Mouse (Mus musculus) megakaryocyte progenitor cell, adult 5-6 weeks (primary cell): ENCODE data around the gene Fmnl3. TPM values are rescaled to one million over a fixed set of nuclear protein-coding genes. Genes with fewer than 3 reads are reported as not detected.

ENCODE experiments used
- ATAC-seq: replicated peaks from 2 replicates; pipeline ENCODE4 v1.8.0; 2016; ENCODE audit warnings: mild to moderate bottlenecking, moderate TSS enrichment, inconsistent platforms; ENCODE audit not compliant: poor library complexity
- total RNA-seq, 2 experiments: library from RNA; stranded (forward) in 1 of 2; stranded (reverse) in 1 of 2; fragments of 157-497, 149-512 nt in 1 of 2; fragments of 200-1000 nt in 1 of 2; gene quantifications; 2 replicates each; pipeline versions ENCODE4 v1.2.3 to v1.2.4; 2015 to 2017

Gene Fmnl3
- total RNA-seq (2015) (11.4 and 11.5 TPM in 2 replicates), total RNA-seq (2017) (17.2 and 21.2 TPM in 2 replicates)

DNA sequence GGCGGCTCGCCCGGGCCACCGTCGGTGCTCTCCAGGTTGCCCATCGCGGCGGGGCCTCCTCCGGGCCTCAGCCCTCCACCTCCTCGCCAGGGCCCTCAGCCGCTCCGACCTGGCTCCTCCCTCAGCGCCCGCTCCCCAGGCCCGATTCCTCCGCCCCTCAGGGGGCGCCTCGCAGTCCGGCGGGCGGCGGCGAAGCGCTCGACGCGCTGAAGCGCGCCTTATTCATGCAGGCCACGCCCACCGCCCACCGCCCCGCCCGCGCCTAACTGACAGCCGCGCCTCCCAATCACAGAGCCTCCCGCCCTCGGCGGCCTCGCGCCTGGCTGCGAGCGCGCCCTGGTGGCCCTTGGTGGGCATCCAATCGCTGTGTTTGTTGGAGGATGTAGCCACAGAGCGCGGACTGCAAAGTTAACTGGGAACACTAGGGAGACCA lies at the start of gene Fmnl3:
Gene Fmnl3, minus strand, starts transcription at position 224 of the 433 bp plus-strand sequence.
- peak; percentile 99 for ATAC-seq

- ATAC-seq = no peak
These were observed 47.5 kb upstream of the Fmnl3 start for GRCm38 (mm10) chr15:99417692-99418271.

DNA sequence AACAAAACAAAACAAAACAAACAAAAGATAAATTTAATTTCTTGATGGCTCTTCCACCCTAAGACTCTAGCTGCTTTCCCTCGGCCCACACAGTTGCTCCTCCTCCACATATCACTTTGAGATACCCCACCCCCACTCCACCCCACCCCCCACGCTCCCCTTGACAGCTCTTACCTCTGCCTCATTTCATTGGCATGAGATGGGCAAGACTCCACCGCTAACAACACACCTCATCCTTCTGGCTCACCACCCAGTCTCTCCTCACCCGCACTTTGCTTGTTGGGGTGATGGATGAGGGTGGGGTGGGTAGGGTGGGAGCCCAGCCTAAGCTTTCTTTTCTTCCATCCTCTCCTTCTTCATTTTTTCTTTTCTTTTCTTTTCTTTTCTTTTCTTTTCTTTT lies 46.7 kb upstream of the Fmnl3 start:
- ATAC-seq = no peak

DNA sequence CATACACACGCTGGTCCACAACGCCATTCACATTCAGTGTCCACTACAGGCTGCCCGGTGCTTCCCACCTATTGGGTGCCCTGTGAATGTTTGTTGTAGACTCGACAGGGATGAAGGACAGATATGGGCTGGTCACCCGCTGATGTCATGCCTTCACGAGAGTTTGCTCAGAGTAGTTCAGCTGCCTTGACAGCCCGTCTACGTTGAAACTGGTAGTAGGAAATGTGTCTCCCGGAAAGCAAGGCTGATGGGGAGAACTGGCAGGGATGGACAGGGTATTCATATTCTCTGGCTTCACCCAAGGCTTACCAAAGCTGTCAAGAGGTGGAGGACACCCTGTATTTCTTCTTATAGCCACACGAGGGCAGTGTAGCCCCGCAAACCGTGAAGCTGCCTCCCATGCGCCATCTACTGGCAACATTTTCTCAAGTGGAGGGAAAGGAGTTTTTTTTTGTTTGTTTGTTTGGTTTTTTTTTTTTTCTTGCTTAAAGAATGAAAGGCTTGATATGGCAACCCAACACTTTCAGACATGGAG lies 46.1 kb upstream of the Fmnl3 start:
- peak; percentile 89 for ATAC-seq

- peak; percentile 30; the same call in 1 of the 2 replicates for ATAC-seq
These were observed 45.5 kb upstream of the Fmnl3 start for GRCm38 (mm10) chr15:99415793-99416192.

- ATAC-seq = no peak
These were observed 41.5 kb upstream of the Fmnl3 start for GRCm38 (mm10) chr15:99411747-99412146.

- no peak for ATAC-seq
These were observed 38.6 kb upstream of the Fmnl3 start for GRCm38 (mm10) chr15:99408845-99409244.

GRCm38 (mm10) chr15:99406986-99407570 lies 36.8 kb upstream of the Fmnl3 start:
- no peak for ATAC-seq

DNA sequence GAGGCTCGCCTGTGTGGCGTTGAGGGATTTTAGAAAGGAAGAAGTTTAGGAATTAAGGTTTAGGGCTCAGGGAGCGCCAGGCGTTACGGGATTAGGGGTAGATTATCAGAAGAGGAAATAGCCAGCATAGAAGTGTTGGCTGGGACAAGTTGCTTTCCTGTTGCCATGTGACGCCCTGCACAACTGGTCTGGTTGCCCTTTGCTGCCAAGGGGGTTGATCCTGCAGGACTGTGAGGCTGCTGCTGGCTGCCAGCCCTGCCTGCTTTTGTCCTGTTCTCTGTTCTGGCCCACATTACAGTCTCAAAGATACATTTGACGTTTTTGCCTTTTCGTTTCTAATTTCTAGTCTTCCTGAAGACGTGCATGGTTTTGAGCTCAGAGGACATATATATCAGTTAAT lies 34.9 kb upstream of the Fmnl3 start:
- ATAC-seq = no peak

DNA sequence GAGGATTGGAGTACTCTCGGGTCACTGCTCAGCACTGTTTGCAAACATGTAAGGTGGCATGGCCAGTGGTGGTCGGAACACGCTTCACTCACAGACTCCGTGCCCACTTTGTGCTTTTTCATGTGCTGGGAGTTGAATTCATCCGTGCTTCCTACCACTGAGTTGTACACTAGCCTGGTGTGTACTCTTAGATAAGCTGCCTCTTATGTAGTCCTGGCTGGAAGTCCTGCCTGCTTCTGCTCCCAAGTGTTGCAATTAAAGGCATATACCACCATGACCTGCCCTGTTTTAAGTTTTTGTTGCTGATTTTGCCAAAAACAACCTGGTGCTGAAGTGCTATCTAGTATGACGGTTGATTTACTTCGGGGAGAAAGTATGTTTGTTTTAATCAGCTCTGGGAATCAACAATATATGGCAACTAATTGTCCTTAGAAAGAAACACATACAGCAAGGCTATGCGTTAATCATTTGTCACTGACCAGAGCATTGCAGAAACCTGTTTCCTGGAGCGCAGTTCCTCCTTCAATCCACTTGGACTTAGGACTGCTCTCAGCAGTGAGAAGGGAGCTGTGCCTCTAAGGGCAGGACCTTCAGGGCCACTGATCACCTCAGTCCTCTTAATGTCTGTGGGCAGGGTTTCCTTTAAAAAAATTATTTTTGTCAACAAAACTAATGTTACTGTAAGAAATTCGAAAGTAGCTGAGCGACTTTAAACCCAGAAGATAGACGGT lies 33.0 kb upstream of the Fmnl3 start:
- no peak for ATAC-seq

DNA sequence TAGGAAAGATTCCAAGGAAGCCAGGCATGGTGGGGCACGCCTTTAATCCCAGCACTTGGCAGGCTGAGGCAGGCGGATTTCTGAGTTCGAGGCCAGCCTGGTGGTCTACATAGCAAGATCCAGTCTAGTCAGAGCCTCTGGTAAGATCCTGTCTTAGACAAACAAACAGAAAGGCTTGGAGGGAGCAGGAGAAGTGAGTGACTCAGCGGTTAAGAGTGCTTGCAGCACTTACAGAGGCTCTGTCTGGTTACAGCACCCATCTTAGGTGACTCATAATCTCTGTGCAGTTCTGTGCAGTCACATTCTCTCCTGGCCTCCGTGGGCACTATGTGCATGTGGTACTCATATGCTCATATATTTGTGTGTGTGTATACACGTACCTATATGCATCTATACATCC lies 30.3 kb upstream of the Fmnl3 start:
- ATAC-seq = peak; percentile 29; the same call in 1 of the 2 replicates

- ATAC-seq = 0 out of 2 replicates have a peak, but pooled peaks have one; percentile 32
These were observed 29.4 kb upstream of the Fmnl3 start for GRCm38 (mm10) chr15:99399503-99400245.

DNA sequence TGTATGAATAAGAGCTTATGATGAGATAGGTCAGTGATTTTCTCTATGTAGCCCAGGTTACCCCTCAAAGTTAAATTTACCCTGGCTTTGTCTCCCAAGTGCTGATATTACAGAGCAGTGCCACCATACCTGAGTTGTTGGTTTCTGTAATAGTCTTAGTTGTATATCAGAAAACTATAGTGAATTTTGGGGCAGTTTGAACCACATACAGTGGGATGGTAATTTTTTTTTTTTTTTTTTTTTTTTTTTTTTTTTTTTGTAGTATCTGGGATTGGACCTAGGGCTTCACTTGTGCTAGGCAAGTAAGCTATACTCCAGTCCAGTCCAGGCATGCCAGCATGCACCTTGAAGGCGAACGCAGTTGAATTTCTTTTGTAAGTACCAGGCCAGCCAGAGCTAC lies 27.3 kb upstream of the Fmnl3 start:
- no peak for ATAC-seq

DNA sequence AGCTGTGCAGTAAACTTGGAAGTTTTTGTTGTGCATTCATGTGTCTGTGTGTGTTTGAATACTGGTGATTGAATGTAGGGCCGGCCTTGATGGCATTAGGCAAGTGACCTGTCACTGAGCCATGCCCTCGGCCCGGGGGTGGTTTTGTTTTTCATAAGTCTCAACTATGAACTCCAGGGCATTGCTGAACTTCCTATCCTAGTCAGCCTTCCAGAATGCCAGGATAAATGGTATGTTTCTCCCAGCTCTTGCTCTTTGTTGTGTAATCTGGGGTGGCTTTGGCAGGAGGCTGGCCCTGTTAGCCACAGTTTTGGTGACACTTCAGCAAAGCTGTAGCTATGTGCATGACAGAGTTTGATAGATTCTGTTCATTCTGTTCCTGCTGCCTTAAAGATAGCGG lies 26.6 kb upstream of the Fmnl3 start:
- ATAC-seq = no peak

- no peak for ATAC-seq
These were observed 26.2 kb upstream of the Fmnl3 start for GRCm38 (mm10) chr15:99396462-99396861.

- ATAC-seq = peak; percentile 33
These were observed 23.3 kb upstream of the Fmnl3 start for GRCm38 (mm10) chr15:99393386-99394252.

GRCm38 (mm10) chr15:99392486-99393385 lies 22.5 kb upstream of the Fmnl3 start, which contains the start of gene Tmbim6:
Tmbim6 (plus strand) TSS chr15:99392882.
- ATAC-seq = peak; percentile 80

DNA sequence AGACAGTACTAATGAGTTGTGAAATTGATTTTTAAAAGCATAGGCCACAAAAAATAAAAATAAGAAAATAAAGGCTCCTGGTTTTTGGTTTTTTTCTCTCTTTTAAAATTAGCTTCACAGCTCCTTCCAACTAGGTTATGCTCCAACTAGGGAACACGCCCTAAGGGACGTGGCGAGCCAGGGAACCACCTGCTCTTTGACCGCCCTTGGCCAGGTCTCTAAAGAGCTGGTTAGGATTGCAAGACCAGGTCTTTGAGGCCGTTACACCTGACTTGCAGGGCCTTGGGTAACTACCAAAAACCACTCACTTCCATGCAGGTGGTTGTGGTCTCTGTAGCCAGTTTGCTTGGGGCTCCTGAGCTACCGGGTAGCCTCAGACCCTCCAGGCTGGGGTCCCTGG lies 21.7 kb upstream of the Fmnl3 start:
- ATAC-seq = no peak
